Mouse (Mus musculus): ENCODE results near the gene Dennd1b.

DNA sequence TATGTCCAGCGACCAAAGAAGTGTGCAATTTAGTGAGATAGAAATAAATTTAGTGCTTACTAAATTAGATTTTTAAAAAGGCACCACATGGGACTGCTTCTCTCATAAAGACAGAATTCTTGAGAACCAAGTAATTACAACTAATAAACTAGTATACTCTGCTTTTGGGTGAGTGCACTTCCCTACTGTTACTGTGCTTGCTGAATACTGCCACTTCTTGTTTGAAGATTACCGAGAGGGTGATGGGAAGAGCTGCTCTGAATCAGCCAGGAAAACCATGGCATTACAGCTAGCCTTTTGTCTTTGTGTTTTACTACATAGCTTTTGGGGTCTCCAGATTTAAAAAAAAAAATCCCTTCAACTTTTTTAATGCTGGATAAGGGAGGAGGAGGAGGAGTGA is 19.8 kb downstream of the Dennd1b start:
- no peak for TF ChIP-seq CTCF (IDR thresholded peaks at IDR 0.05; ENCODE audit: low read depth)
- no peak for TF ChIP-seq EP300 (IDR thresholded peaks at IDR 0.05; ENCODE audit: low read depth)

Data from liver, embryonic 14.5 days (tissue).